Mouse (Mus musculus) ES-E14 (cell line): ENCODE results near the gene Stxbp5l. TPM values are rescaled to one million over a fixed set of nuclear protein-coding genes. Genes with fewer than 3 reads are reported as not detected.
"Not testable (repeated sequence)": the region's sequence is repeated elsewhere in the genome, so short reads cannot be mapped to it uniquely, and the experiment has no call there.

Experiments used
- DNase-seq: peaks from one replicate; pipeline ENCODE4 v3.0.0-alpha.2; 2013; ENCODE audit warnings: low read depth, low spot score
- H3K27ac ChIP-seq: 2 replicates; pipeline ENCODE4 v1.5.1; 2012; ENCODE audit warnings: low read depth, mild to moderate bottlenecking, low read length, moderate library complexity, mixed read lengths; ENCODE audit not compliant: poor library complexity, insufficient read depth, severe bottlenecking
- H3K36me3 ChIP-seq: 2 replicates; pipeline ENCODE4 v1.6.1; 2012; ENCODE audit warnings: mild to moderate bottlenecking, low read length, moderate library complexity, mixed read lengths; ENCODE audit not compliant: control insufficient read depth, poor library complexity, insufficient read depth, severe bottlenecking
- H3K4me1 ChIP-seq, 2 experiments: fragments of 150-350 bp in 1 of 2; sonication (generic) in 1 of 2; 2 replicates each; pipeline ENCODE4 v1.6.1; 2012; ENCODE audit warnings: low read length in 2 of 2, mild to moderate bottlenecking in 1 of 2, mixed read lengths in 1 of 2; ENCODE audit not compliant: control insufficient read depth in 2 of 2, insufficient read depth in 2 of 2, poor library complexity in 1 of 2
- H3K4me3 ChIP-seq, 2 experiments: fragments of 150-350 bp in 1 of 2; sonication (generic) in 1 of 2; 2 replicates each; pipeline ENCODE4 v1.5.1; 2012; ENCODE audit warnings: low read length in 2 of 2, low read depth in 1 of 2, mild to moderate bottlenecking in 1 of 2, mixed read lengths in 1 of 2; ENCODE audit not compliant: insufficient read depth in 1 of 2, poor library complexity in 1 of 2, severe bottlenecking in 1 of 2
- H3K9ac ChIP-seq: 2 replicates; pipeline ENCODE4 v1.6.1; 2012; ENCODE audit warnings: low read depth, mild to moderate bottlenecking, low read length, mixed read lengths; ENCODE audit not compliant: poor library complexity, insufficient read depth, severe bottlenecking
- H3K9me3 ChIP-seq: fragments of 150-350 bp; sonication (generic); 2 replicates; pipeline ENCODE4 v1.6.1; 2012; ENCODE audit warnings: low read depth, mild to moderate bottlenecking, low read length; ENCODE audit not compliant: control insufficient read depth, insufficient read depth
- CHD2 ChIP-seq: IDR thresholded peaks from 2 replicates; pipeline ENCODE4 v1.6.1; 2014; ENCODE audit warnings: mild to moderate bottlenecking, low read depth, low read length, inconsistent platforms
- HCFC1 ChIP-seq: IDR thresholded peaks from 2 replicates; pipeline ENCODE4 v1.6.1; 2012; ENCODE audit warnings: low read length, inconsistent platforms, borderline replicate concordance; ENCODE audit not compliant: insufficient read depth
- MAFK ChIP-seq: IDR thresholded peaks from 2 replicates; pipeline ENCODE4 v1.6.1; 2014; ENCODE audit warnings: mild to moderate bottlenecking, low read depth, low read length, inconsistent platforms; ENCODE audit not compliant: insufficient read depth
- ZC3H11A ChIP-seq: IDR thresholded peaks from 2 replicates; pipeline ENCODE4 v1.6.1; 2012; ENCODE audit warnings: low read depth, mild to moderate bottlenecking, inconsistent platforms, low read length, borderline replicate concordance
- ZNF384 ChIP-seq: IDR thresholded peaks from 2 replicates; pipeline ENCODE4 v1.6.1; 2012; ENCODE audit warnings: low read depth, low read length, inconsistent platforms
- in situ Hi-C, 2 experiments: fragments of 600-800 bp; cut with MboI; formaldehyde crosslinking; loops; one replicate each; pipeline ENCODE4 v1.15.1; 2025; ENCODE audit warnings: low sequenced_read_pairs in 2 of 2, inconsistent platforms in 1 of 2; ENCODE audit not compliant: unreplicated experiment in 2 of 2
- total RNA-seq: library from RNA; depleted of rRNA; stranded (reverse); fragments of 300-350 nt; gene quantifications from 2 replicates; pipeline ENCODE4 v1.2.3, GENCODE M21; 2012

Stxbp5l gene
- total RNA-seq, 1 experiment, result 0.31 TPM

- H3K4me3 ChIP-seq, H3K9ac ChIP-seq, H3K27ac ChIP-seq, H3K36me3 ChIP-seq, in situ Hi-C loops, H3K9me3 ChIP-seq, H3K4me1 ChIP-seq, DNase-seq: not testable (repeated sequence)
- peak; percentile 71; the same call in 1 of the 2 replicates for TF ChIP-seq ZNF384
Observed at GRCm38 (mm10) chr16:37125190-37125589, 259.6 kb downstream of the Stxbp5l start.

- Histone ChIP-seq H3K4me3 (no peak overlapping the region), H3K9ac (no peak overlapping the region), H3K9me3 (no peaks in the 10 kb centered on the region), H3K4me1 (no peaks in the 10 kb centered on the region), H3K27ac (no peak overlapping the region), H3K36me3 (no peaks in the 10 kb centered on the region)
- in situ Hi-C loops, result no loop called here
- TF ChIP-seq HCFC1, result no peak
- peak; percentile 75; the same call in 1 of the 2 replicates for TF ChIP-seq ZC3H11A
- DNase-seq, result peak; percentile 35
Observed at GRCm38 (mm10) chr16:37109285-37109684, 275.5 kb downstream of the Stxbp5l start.

GRCm38 (mm10) chr16:37108763-37109162, 276.0 kb downstream of the Stxbp5l start:
- no peak for DNase-seq
- Histone ChIP-seq H3K9ac (no peak overlapping the region), H3K27ac (no peak overlapping the region), H3K36me3 (no peaks in the 10 kb centered on the region), H3K9me3 (no peaks in the 10 kb centered on the region), H3K4me3 (no peak overlapping the region), H3K4me1 (no peaks in the 10 kb centered on the region)
- TF ChIP-seq ZNF384 (no peak), MAFK (no peak), HCFC1 (no peak), CHD2 (no peak), ZC3H11A (no peak)
- in situ Hi-C loops, result no loop called here

GRCm38 (mm10) chr16:37094169-37094833, 290.5 kb downstream of the Stxbp5l start:
- in situ Hi-C loops, result no loop called here
- DNase-seq, result no peak
- Histone ChIP-seq H3K36me3 (no peaks in the 10 kb centered on the region), H3K4me1 (no peaks in the 10 kb centered on the region), H3K9me3 (no peaks in the 10 kb centered on the region), H3K4me3 (no peak overlapping the region), H3K27ac (no peak overlapping the region), H3K9ac (no peak overlapping the region)
- TF ChIP-seq ZC3H11A, result no peak
- no peak for TF ChIP-seq ZNF384
- TF ChIP-seq CHD2, result no peak
- TF ChIP-seq MAFK, result no peak

- no peak for DNase-seq
- Histone ChIP-seq H3K4me1 (no peaks in the 10 kb centered on the region), H3K36me3 (peaks cover 2% of the 10 kb centered on the region; the same call in 1 of the 2 replicates), H3K9me3 (no peaks in the 10 kb centered on the region), H3K9ac (no peak overlapping the region), H3K4me3 (no peak overlapping the region), H3K27ac (no peak overlapping the region)
- TF ChIP-seq ZC3H11A (no peak), MAFK (no peak), ZNF384 (no peak), CHD2 (no peak), HCFC1 (no peak)
- in situ Hi-C loops, result no loop called here
Observed at GRCm38 (mm10) chr16:37089648-37090047, 295.1 kb downstream of the Stxbp5l start.
